Mouse (Mus musculus): ENCODE data around the gene Caap1. TPM values are rescaled to one million over a fixed set of nuclear protein-coding genes. Genes with fewer than 3 reads are reported as not detected.

Caap1 gene
- 15.6 and 18.1 TPM in 2 replicates for polyA plus RNA-seq (2015; fragmentation: Nextera tagmentation; extraction: Ambion mirVana)

DNA sequence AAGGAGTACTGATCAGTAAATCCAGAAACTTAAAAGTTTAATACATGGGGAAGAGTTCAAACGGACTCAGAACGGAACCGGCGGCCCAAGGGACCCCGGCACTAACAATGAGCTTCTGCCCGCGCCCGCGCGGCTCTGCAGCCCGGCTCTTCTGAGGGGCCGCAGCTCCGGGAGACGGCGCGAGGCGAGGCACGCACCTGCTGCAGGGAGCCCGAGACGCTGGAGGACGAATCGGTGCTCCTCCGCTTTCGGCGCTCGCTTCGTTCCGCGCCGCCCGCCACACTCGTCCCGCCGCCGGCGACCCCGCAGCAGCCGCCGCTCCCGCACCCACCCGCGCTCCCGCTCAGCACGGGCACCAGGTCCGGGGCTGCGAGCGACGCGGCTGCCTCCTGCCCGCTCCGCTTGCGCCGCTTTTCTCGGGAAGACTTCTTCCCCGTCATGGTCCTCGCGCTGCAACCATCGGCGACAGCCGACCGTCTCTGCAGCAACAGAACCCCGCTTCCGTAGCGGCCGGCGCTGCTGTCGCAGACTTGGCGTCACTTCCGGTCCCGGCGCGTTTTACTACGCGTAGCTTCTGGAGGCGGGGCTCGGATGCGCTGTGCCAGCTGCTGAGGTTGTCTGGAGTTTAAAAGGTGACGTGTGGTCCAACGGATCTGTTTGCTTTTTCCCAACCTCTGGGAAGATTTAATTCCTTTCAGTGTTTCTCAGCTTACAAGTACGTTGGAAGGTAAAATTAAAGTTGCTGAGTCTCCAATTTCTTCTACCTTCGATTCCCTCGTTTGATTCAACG lies at the start of gene Caap1, which contains the start of gene Gm10306:
Caap1 (minus strand) TSS at position 532 of the 790 bp plus-strand sequence.
Gm10306 (plus strand) TSS at position 282 of the 790 bp plus-strand sequence.
- no peaks in the 10 kb centered on the region for H3K27me3 ChIP-seq (ENCODE audit: control insufficient read depth, insufficient read depth, low read depth, low read length)

DNA sequence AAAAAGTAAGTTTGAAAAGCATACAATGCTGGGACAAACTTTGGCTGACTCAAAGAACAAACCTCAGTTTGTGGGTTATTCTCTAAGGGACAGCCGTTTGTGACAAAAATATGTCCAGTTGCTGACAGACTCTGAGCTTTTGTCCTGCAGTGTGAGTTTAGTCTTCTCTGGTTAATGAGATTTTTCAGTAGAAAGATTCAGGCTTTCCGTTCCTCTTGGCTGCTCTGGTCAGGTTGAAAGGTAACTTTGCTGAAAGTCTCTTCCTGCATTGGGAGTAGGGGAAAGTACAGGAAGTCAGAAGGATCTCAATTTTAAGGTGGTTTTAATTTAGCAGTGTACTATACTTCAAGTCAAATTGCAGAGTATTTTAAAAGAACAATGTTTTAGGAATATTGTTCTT lies 49.0 kb upstream of the Caap1 start:
- WGBS: 96% methylated on average over 2 of the region's 2 CpGs
- Histone ChIP-seq H3K27ac (ENCODE audit: low read length) (no peak overlapping the region), H3K4me3 (ENCODE audit: low read depth, low read length) (no peak overlapping the region), H3K9ac (ENCODE audit: low read depth, low read length) (no peak overlapping the region), H3K27me3 (ENCODE audit: control insufficient read depth, insufficient read depth, low read depth, low read length) (no peaks in the 10 kb centered on the region), H3K9me3 (replicated peaks; ENCODE audit: control insufficient read depth, low read length, poor library complexity, severe bottlenecking) (no peaks in the 10 kb centered on the region), H3K36me3 (ENCODE audit: control insufficient read depth, insufficient read depth, low read length) (no peaks in the 10 kb centered on the region), H3K4me2 (ENCODE audit: low read length) (no peak overlapping the region), H3K4me1 (ENCODE audit: control insufficient read depth, insufficient read depth, low read length) (peaks cover 18% of the 10 kb centered on the region)
- ATAC-seq: no peak

More for the DNA sequence above, at the start of gene Caap1, which contains the start of gene Gm10306:
- peak within 1 kb of the TSS; percentile 87 for H3K27ac ChIP-seq (ENCODE audit: low read length)
- H3K9me3 ChIP-seq (replicated peaks; ENCODE audit: control insufficient read depth, low read length, poor library complexity, severe bottlenecking): no peaks in the 10 kb centered on the region
- ATAC-seq: peak; percentile 98
- peak within 1 kb of the TSS; percentile 93 for H3K9ac ChIP-seq (ENCODE audit: low read depth, low read length)
- peak within 1 kb of the TSS; percentile 86 for H3K4me2 ChIP-seq (ENCODE audit: low read length)
- H3K4me3 ChIP-seq (ENCODE audit: low read depth, low read length): peak within 1 kb of the TSS; percentile 96
- no peaks in the 10 kb centered on the region for H3K36me3 ChIP-seq (ENCODE audit: control insufficient read depth, insufficient read depth, low read length)
- 1% methylated on average over 83 of the region's 83 CpGs for WGBS
- H3K4me1 ChIP-seq (ENCODE audit: control insufficient read depth, insufficient read depth, low read length): peaks cover 16% of the 10 kb centered on the region

DNA sequence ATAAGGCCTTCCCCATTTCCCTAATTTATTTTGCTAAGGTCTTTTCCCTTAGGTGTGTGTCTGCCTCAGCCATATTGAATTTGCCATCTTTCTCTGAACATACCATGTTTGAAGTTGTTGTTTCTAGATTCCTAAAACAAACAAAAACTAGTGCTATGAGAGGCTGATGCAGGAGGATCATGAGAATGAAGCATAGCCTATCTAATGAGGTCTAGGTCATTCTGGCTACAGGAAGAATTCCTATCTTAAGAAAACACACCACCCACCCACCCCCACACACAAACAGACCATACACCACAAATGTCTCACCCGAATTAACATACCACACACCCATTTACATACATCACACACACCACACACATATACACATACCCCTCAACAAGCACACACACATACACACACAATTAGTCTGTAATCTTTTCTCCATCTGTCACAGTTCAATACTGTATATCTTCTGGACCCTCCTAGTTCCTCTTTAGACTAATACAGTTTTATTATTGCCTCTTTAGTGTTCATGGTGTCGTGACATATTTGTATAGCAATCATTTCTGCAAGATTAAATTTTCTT lies 47.9 kb upstream of the Caap1 start:
- no peak overlapping the region for H3K4me2 ChIP-seq (ENCODE audit: low read length)
- no peaks in the 10 kb centered on the region for H3K9me3 ChIP-seq (replicated peaks; ENCODE audit: control insufficient read depth, low read length, poor library complexity, severe bottlenecking)
- no peak for ATAC-seq
- H3K27ac ChIP-seq (ENCODE audit: low read length): no peak overlapping the region
- no peaks in the 10 kb centered on the region for H3K36me3 ChIP-seq (ENCODE audit: control insufficient read depth, insufficient read depth, low read length)
- H3K9ac ChIP-seq (ENCODE audit: low read depth, low read length): no peak overlapping the region
- WGBS: 85% methylated on average over 2 of the region's 2 CpGs
- no peaks in the 10 kb centered on the region for H3K27me3 ChIP-seq (ENCODE audit: control insufficient read depth, insufficient read depth, low read depth, low read length)
- H3K4me1 ChIP-seq (ENCODE audit: control insufficient read depth, insufficient read depth, low read length): peaks cover 20% of the 10 kb centered on the region
- H3K4me3 ChIP-seq (ENCODE audit: low read depth, low read length): no peak overlapping the region

DNA sequence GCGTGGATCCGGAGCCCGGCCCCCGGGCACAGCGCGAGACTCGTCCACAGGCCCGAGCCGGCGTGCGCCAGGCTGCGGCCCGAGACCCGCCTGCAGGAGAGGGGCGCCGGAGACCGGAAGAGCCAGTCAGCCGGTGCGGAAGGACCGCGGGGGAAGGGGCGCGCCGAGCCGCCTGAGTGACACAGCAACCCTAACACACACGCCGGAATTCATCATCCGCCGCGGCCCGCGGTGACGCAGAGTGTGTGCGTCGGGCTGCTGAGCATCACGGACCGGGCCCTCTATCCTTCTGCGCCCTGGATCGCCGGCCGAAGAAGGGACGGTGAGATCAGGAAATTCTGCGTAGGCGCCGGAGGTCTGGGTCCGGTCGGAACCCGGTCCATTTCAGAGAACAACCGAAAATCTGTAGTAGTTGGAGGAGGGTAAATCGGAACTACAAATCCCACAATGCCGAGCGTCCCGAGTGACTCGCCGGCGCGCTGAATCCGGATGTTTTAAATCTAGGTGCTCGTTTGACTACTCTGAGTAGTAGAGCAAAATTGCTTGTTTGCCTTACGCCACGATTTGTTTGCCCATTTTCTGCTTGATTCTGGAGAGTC lies 46.5 kb upstream of the Caap1 start, which contains the start of gene Plaa:
Plaa (minus strand) TSS at position 214 of the 599 bp plus-strand sequence.
- WGBS: under 1% methylated on average over 61 of the region's 61 CpGs
- no peaks in the 10 kb centered on the region for H3K27me3 ChIP-seq (ENCODE audit: control insufficient read depth, insufficient read depth, low read depth, low read length)

DNA sequence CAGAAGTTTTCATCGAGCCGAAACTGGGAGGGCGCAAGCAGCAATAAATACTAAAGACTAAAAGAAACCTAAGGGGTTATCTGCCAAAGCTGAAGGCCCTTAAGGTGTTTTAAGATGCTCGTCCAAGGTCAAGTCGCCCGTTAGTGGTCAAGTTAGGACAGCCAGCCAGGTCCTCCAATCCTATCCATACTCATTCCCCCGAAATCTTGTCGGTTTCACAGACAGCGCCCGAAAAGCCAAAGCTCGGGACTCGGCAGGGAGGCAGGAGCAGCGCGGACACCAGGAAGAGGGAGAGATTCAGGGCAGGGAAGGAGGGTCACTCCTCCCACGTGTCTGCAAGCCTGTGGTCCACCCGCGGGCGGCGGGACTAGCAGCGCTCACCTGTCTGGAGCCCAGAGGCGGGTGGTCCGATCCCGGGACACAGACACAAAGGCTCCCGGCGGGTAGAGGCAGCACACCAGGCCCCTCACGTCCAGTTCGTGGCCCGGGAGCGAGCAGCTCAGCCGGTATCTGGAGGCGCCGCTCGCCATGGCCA lies 46.0 kb upstream of the Caap1 start:
- no peak for ATAC-seq
- under 1% methylated on average over 33 of the region's 33 CpGs for WGBS
- peak overlapping the region; percentile 89 for H3K9ac ChIP-seq (ENCODE audit: low read depth, low read length)
- peaks cover 20% of the 10 kb centered on the region for H3K4me1 ChIP-seq (ENCODE audit: control insufficient read depth, insufficient read depth, low read length)
- H3K9me3 ChIP-seq (replicated peaks; ENCODE audit: control insufficient read depth, low read length, poor library complexity, severe bottlenecking): no peaks in the 10 kb centered on the region
- peak overlapping the region; percentile 74 for H3K4me2 ChIP-seq (ENCODE audit: low read length)
- H3K4me3 ChIP-seq (ENCODE audit: low read depth, low read length): peak overlapping the region; percentile 94
- H3K27me3 ChIP-seq (ENCODE audit: control insufficient read depth, insufficient read depth, low read depth, low read length): no peaks in the 10 kb centered on the region
- H3K27ac ChIP-seq (ENCODE audit: low read length): peak overlapping the region; percentile 94
- H3K36me3 ChIP-seq (ENCODE audit: control insufficient read depth, insufficient read depth, low read length): no peaks in the 10 kb centered on the region

More for the DNA sequence above, 46.5 kb upstream of the Caap1 start, which contains the start of gene Plaa:
- Histone ChIP-seq H3K4me1 (ENCODE audit: control insufficient read depth, insufficient read depth, low read length) (peaks cover 20% of the 10 kb centered on the region), H3K4me2 (ENCODE audit: low read length) (peak within 1 kb of the TSS; percentile 74), H3K9ac (ENCODE audit: low read depth, low read length) (peak within 1 kb of the TSS; percentile 89), H3K36me3 (ENCODE audit: control insufficient read depth, insufficient read depth, low read length) (no peaks in the 10 kb centered on the region), H3K9me3 (replicated peaks; ENCODE audit: control insufficient read depth, low read length, poor library complexity, severe bottlenecking) (no peaks in the 10 kb centered on the region), H3K4me3 (ENCODE audit: low read depth, low read length) (peak within 1 kb of the TSS; percentile 94), H3K27ac (ENCODE audit: low read length) (peak within 1 kb of the TSS; percentile 94)
- peak; percentile 99 for ATAC-seq

DNA sequence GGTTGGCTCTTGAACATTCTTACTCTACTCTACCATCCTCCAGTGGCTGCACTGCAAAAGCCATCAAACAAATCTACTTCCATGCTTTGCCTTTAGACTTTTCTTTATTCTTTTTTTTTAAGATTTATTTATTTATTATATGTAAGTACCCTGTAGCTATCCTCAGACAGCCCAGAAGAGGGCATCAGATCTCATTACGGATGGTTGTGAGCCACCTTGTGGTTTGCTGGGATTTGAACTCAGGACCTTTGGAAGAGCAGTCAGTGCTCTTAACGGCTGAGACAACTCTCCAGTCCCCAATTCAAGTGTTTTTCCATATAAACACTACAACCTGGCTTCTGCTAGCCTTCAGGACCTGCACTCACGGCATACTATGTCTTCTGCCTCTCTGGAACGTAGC lies 44.8 kb upstream of the Caap1 start:
- H3K4me1 ChIP-seq (ENCODE audit: control insufficient read depth, insufficient read depth, low read length): peaks cover 20% of the 10 kb centered on the region
- no peaks in the 10 kb centered on the region for H3K9me3 ChIP-seq (replicated peaks; ENCODE audit: control insufficient read depth, low read length, poor library complexity, severe bottlenecking)
- no peak overlapping the region for H3K27ac ChIP-seq (ENCODE audit: low read length)
- H3K9ac ChIP-seq (ENCODE audit: low read depth, low read length): no peak overlapping the region
- WGBS: 87% methylated on average over 4 of the region's 4 CpGs
- H3K36me3 ChIP-seq (ENCODE audit: control insufficient read depth, insufficient read depth, low read length): no peaks in the 10 kb centered on the region
- no peak for ATAC-seq
- H3K4me2 ChIP-seq (ENCODE audit: low read length): peak overlapping the region; percentile 74; the same call in 1 of the 2 replicates
- no peaks in the 10 kb centered on the region for H3K27me3 ChIP-seq (ENCODE audit: control insufficient read depth, insufficient read depth, low read depth, low read length)
- peak overlapping the region; percentile 3; the same call in 1 of the 2 replicates for H3K4me3 ChIP-seq (ENCODE audit: low read depth, low read length)

DNA sequence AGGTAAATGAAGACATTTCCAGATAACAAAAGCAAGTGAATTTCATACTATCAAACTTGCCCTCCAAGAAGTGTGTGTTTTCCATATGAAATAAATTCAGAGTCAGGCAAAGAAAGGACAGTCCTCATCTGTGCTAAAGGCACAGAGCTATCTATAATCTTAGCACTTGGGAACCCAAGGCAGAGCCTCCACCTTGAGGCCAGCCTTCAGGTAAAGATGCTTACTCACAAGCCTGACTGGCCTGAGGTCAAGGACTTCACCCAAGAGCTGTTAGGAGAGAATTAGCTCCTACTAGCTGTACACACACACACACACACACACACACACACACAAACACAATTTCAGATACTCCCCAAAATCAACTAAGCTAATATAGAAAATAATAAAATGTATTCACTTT lies 36.1 kb upstream of the Caap1 start:
- Histone ChIP-seq H3K27me3 (ENCODE audit: control insufficient read depth, insufficient read depth, low read depth, low read length) (no peaks in the 10 kb centered on the region), H3K36me3 (ENCODE audit: control insufficient read depth, insufficient read depth, low read length) (no peaks in the 10 kb centered on the region), H3K4me1 (ENCODE audit: control insufficient read depth, insufficient read depth, low read length) (no peaks in the 10 kb centered on the region), H3K4me2 (ENCODE audit: low read length) (no peak overlapping the region), H3K9ac (ENCODE audit: low read depth, low read length) (no peak overlapping the region), H3K9me3 (replicated peaks; ENCODE audit: control insufficient read depth, low read length, poor library complexity, severe bottlenecking) (no peaks in the 10 kb centered on the region), H3K27ac (ENCODE audit: low read length) (no peak overlapping the region), H3K4me3 (ENCODE audit: low read depth, low read length) (no peak overlapping the region)
- no peak for ATAC-seq

DNA sequence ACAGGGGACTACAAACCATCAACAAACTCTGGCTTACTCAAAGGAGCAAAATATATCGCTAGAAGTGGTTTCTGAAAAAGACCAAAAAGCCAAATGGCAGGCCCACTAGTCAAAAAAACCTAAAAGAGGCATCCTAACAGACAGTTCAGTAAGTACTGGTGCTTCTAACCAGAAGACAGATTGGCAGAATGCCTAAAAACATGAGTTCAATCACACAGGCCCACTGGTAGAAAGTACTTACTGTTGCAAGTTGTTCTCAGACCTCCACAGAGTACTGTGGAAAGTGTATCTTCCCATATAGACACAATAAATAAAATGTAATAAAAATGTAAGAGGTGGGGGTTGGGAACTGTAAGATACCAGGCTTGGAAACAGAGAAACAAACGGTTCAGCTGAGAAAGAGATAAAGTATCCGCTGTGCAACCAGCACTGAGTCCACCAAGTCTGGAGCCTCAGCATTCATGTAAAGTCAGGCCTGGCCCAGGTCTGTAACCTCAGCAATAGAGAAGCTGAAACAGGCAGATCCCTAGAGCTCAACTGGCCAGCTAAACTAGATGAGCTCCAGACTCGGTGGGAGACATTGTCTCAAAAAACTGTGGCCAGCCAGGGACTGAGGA lies 35.3 kb upstream of the Caap1 start:
- Histone ChIP-seq H3K36me3 (ENCODE audit: control insufficient read depth, insufficient read depth, low read length) (no peaks in the 10 kb centered on the region), H3K9ac (ENCODE audit: low read depth, low read length) (no peak overlapping the region), H3K4me3 (ENCODE audit: low read depth, low read length) (no peak overlapping the region), H3K27me3 (ENCODE audit: control insufficient read depth, insufficient read depth, low read depth, low read length) (no peaks in the 10 kb centered on the region), H3K4me1 (ENCODE audit: control insufficient read depth, insufficient read depth, low read length) (no peaks in the 10 kb centered on the region), H3K27ac (ENCODE audit: low read length) (no peak overlapping the region), H3K9me3 (replicated peaks; ENCODE audit: control insufficient read depth, low read length, poor library complexity, severe bottlenecking) (no peaks in the 10 kb centered on the region), H3K4me2 (ENCODE audit: low read length) (no peak overlapping the region)
- no peak for ATAC-seq
- 91% methylated on average over 4 of the region's 4 CpGs for WGBS

All from midbrain, embryonic 16.5 days (tissue).